In genomic region chrX:41438841-41439240, GRCm38 (mm10) we compare ENCODE assay signal across 28 mouse cellular contexts. TPM values are rescaled to one million over a fixed set of nuclear protein-coding genes. Genes with fewer than 3 reads are reported as not detected.
DNase-seq lines count a peak whose midpoint lies in the region; ATAC-seq lines count a peak whose summit lies in the region.
"Had no signal": no experiment of that assay in that cellular context is flagged by ENCODE, and none has a peak within 500 bp of the region (broad histone marks: within the 10 kb centered on the region; RNA-seq: fewer than 3 reads in every experiment).

No protein-coding gene starts in this region.

- no peak overlapping the region for H3K4me2 ChIP-seq in heart, embryonic 13.5 days
- H3K4me2 ChIP-seq in heart, embryonic 11.5 days, result no peak overlapping the region
- H3K4me2 ChIP-seq: embryonic facial prominence, embryonic 13.5 days; hindbrain, embryonic 15.5 days; limb, embryonic 13.5 days; liver, embryonic 11.5 days; lung, embryonic 15.5 days; midbrain, embryonic 11.5 days; stomach, embryonic 15.5 days had no signal

- no peak overlapping the region for H3K4me3 ChIP-seq in heart, embryonic 13.5 days
- H3K4me3 ChIP-seq in heart, embryonic 11.5 days (ENCODE audit: low read depth, low read length), result no peak overlapping the region
- H3K4me3 ChIP-seq: embryonic facial prominence, embryonic 13.5 days; forebrain, embryonic 10.5 days; gastrocnemius, adult 2 months; heart, embryonic 10.5 days; hindbrain, embryonic 10.5 days; hindbrain, embryonic 15.5 days; left cerebral cortex, adult 2 months; limb, embryonic 13.5 days; lung, embryonic 15.5 days; stomach, embryonic 15.5 days had no signal

- H3K4me1 ChIP-seq in heart, embryonic 13.5 days, result no peaks in the 10 kb centered on the region
- H3K4me1 ChIP-seq in heart, embryonic 11.5 days (ENCODE audit: control insufficient read depth, insufficient read depth, low read length), result no peaks in the 10 kb centered on the region
- H3K4me1 ChIP-seq: embryonic facial prominence, embryonic 13.5 days; forebrain, embryonic 10.5 days; heart, embryonic 10.5 days; hindbrain, embryonic 10.5 days; hindbrain, embryonic 15.5 days; limb, embryonic 13.5 days; lung, embryonic 15.5 days; stomach, embryonic 15.5 days had no signal

- intact Hi-C loops in left cerebral cortex, postnatal 4 days (cut with DNase I), result no loop called here

- peak overlapping the region; percentile 15; the same call in 1 of the 2 replicates for H3K27ac ChIP-seq in heart, embryonic 13.5 days (replicated peaks)
- no peak overlapping the region for H3K27ac ChIP-seq in heart, embryonic 11.5 days (ENCODE audit: low read depth, low read length)
- H3K27ac ChIP-seq: embryonic facial prominence, embryonic 13.5 days; forebrain, embryonic 10.5 days; gastrocnemius, adult 2 months; heart, embryonic 10.5 days; hindbrain, embryonic 10.5 days; hindbrain, embryonic 15.5 days; left cerebral cortex, adult 2 months; limb, embryonic 13.5 days; lung, embryonic 15.5 days; stomach, embryonic 15.5 days had no signal

- no peaks in the 10 kb centered on the region for H3K27me3 ChIP-seq in heart, embryonic 13.5 days (replicated peaks)
- H3K27me3 ChIP-seq in heart, embryonic 11.5 days (ENCODE audit: control insufficient read depth, insufficient read depth, low read length), result no peaks in the 10 kb centered on the region
- H3K27me3 ChIP-seq: embryonic facial prominence, embryonic 13.5 days; hindbrain, embryonic 15.5 days; limb, embryonic 13.5 days; lung, embryonic 15.5 days; stomach, embryonic 15.5 days had no signal

- ATAC-seq in heart, embryonic 13.5 days (ENCODE audit: extremely low read depth, insufficient number of reproducible peaks, low FRiP score, low TSS enrichment), result no peak
- ATAC-seq in heart, embryonic 11.5 days (replicated peaks; ENCODE audit: insufficient number of reproducible peaks, low FRiP score, low TSS enrichment), result no peak
- ATAC-seq: CD4-positive, CD25-positive, alpha-beta regulatory T cell, adult 4 months; forebrain, embryonic 16.5 days; inflammation-experienced regulatory T-cells, adult 6 months; midbrain, embryonic 16.5 days had no signal

- peak; percentile 30 for DNase-seq in adrenal gland, adult 8-10 months
- no peak for DNase-seq in adrenal gland, adult 18-20 months (ENCODE audit: low spot score in 2 of 2)
- peak; percentile 0 for DNase-seq in left cerebral cortex, postnatal 4 days
- no peak for DNase-seq in left cerebral cortex, adult 11 months (ENCODE audit: low spot score)
- no peak for DNase-seq in kidney, postnatal 4 days
- DNase-seq: cerebellum, adult 18-20 months; gastrocnemius, adult 2 months; gastrocnemius, postnatal 36 days; kidney, adult 11 months; kidney, postnatal 14 days; right cerebral cortex, postnatal 25 days had no signal

- no peak overlapping the region for H3K9ac ChIP-seq in heart, embryonic 13.5 days
- no peak overlapping the region for H3K9ac ChIP-seq in heart, embryonic 11.5 days (ENCODE audit: low read depth, low read length)
- H3K9ac ChIP-seq: embryonic facial prominence, embryonic 13.5 days; hindbrain, embryonic 15.5 days; limb, embryonic 13.5 days; lung, embryonic 15.5 days; stomach, embryonic 15.5 days had no signal

- H3K36me3 ChIP-seq in heart, embryonic 13.5 days, result no peaks in the 10 kb centered on the region
- no peaks in the 10 kb centered on the region for H3K36me3 ChIP-seq in heart, embryonic 11.5 days (ENCODE audit: control insufficient read depth, insufficient read depth, low read length)
- H3K36me3 ChIP-seq: embryonic facial prominence, embryonic 13.5 days; forebrain, embryonic 10.5 days; heart, embryonic 10.5 days; hindbrain, embryonic 10.5 days; hindbrain, embryonic 15.5 days; limb, embryonic 13.5 days; lung, embryonic 15.5 days; stomach, embryonic 15.5 days had no signal

- no peaks in the 10 kb centered on the region for H3K9me3 ChIP-seq in heart, embryonic 13.5 days
- H3K9me3 ChIP-seq in heart, embryonic 11.5 days (replicated peaks; ENCODE audit: control insufficient read depth, low read length), result no peaks in the 10 kb centered on the region
- H3K9me3 ChIP-seq: embryonic facial prominence, embryonic 13.5 days; forebrain, embryonic 10.5 days; heart, embryonic 10.5 days; hindbrain, embryonic 10.5 days; hindbrain, embryonic 15.5 days; limb, embryonic 13.5 days; lung, embryonic 15.5 days; stomach, embryonic 15.5 days had no signal

- 67% methylated on average over 5 of the region's 5 CpGs for WGBS in heart, embryonic 13.5 days
- WGBS in heart, embryonic 11.5 days (ENCODE audit: insufficient replicate concordance), result 65% methylated on average over 5 of the region's 5 CpGs

RNA-seq across cellular contexts. Expression of gene Gria3, which starts 38.2 kb away (rescaled TPM):
- total RNA-seq in adrenal gland, adult 8-10 months (2022), result 10 to 100 TPM; 12.8 to 80.7 (median 43.0) TPM
- 10 to 100 TPM; 12.5 to 22.7 TPM for total RNA-seq in adrenal gland, adult 18-20 months (2021)
- 6.1 and 6.3 TPM in 2 replicates for polyA plus RNA-seq in heart, embryonic 13.5 days (2015; fragmentation: Nextera tagmentation; extraction: Ambion mirVana)
- polyA plus RNA-seq in heart, embryonic 11.5 days (2014; fragmentation: Nextera tagmentation; extraction: Ambion mirVana), result 4.6 and 6.7 TPM in 2 replicates
- total RNA-seq in left cerebral cortex, postnatal 4 days (2021), result 10 to 100 TPM; 70.6 to 71.6 TPM
- polyA plus RNA-seq: CD4-positive, CD25-positive, alpha-beta regulatory T cell, adult 4 months; inflammation-experienced regulatory T-cells, adult 6 months had no signal

Comparison
In these comparisons a context has a peak if more than half of its experiments do, and no peak if none do; other contexts are left out.
1. DNase-seq: peak in adrenal gland, adult 8-10 months (single experiment) and left cerebral cortex, postnatal 4 days (single experiment); none in adrenal gland, adult 18-20 months (0 of 2), left cerebral cortex, adult 11 months (single experiment) and kidney, postnatal 4 days (0 of 2).